Mouse (Mus musculus): Measurements from ENCODE around the gene Vkorc1l1.

Gene Vkorc1l1

DNA sequence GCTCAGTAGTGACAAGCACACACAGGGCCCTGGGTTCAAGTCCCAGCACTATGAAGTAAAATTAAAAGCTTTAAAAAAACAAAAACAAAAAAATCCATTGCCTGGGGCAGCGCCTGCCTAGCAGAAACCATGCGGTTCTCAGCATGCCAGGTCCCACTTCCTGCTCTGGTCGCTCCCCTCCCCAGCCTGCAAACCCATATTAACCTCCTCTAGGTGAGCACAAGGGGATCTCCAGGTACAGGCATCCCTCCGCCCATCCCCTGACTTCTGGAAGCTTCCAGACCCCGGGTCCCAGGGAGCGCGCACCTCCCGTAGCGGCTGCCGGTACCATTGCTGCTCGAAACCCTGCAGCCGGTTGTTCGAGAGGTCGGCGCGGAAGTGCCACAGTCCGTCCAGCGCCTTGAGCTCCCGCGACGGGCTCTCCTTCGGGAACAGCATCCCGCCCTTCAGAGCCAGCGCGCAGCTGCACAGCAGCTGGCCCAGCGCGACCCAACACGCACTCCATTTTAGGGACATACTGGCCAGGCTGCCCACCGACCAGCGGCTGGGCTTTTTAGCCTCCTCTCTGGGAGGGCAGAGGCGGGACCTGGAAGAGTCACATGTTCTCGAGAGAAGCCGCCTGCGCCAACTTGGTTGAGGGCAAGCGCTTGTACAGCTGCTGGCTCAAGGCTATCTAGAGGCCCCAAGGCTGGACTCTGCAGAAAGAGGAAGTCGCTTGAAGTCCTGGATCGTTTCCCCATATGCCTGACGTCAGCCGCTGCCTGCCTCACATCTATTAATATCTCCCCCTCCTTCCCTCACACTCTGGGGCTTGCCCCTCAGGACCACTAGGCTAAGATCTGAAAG is 60.8 kb downstream of the Vkorc1l1 start, which contains the start of gene Gusb:
Gene Gusb, minus strand, starts transcription at position 749 of the 846 bp plus-strand sequence.
- peak; percentile 52 to 56 for DNase-seq

DNA sequence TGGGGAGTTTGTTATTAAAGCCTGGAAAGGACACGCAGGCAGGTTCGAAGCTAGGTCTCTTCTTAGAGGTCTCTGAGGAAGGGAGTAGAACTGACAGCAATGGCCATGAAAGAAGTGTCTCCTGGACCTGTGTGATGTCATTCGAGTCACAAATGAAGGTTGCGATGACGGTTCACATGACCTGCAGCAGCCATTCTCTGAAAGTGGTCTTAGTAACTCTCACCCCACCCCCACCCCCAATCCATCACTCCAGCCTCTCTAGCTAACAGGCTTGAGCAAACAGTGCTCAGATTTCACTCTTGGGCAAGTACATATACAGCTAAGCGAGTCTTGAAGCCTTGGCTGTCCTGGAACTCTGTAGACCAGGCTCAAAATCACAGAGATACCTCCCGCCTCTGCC is 61.5 kb downstream of the Vkorc1l1 start:
- no peak for DNase-seq

DNA sequence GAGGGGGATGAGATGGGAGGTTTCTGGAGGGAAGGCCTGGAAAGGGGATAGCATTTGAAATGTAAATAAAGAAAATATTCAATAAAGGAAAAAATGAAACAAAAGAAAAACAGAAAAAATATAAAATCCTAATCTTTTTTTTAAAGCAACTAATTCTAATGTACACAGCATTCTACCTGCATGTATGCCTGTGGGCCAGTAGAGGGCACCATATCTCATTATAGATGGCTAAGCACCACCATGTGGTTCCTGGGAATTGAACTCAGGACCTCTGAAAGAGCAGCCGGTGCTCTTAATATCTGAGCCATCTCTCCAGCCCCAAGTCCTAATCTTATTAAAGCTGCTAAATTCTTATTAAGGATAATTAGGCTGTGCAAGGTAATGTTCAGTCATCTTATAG is 65.6 kb downstream of the Vkorc1l1 start:
- DNase-seq = no peak

DNA sequence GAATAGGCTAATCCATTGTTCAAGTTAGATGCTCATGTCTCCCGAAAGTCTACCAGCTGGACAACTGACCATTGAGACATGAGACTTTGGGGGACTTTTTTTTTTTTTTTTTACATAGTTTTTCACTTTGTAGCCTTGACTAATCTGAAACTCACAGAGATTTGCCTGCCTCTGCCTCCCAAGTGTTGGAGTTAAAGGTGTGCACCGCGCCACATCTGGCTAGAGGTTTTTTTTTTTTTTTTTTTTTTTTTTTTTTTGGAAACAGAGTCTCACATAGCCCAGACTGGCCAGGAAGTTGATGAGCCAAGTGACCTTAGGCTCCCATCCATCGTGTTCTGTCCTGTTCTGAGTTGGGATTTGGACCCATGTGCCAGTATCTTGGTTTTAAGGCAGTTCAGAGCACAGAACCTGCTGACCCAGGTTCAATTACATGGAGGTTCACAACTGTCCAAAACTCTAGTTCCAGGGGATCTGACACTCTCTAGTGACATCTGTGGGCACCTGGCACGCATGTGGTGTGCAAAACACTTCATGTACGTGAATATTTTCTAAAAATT is 66.3 kb downstream of the Vkorc1l1 start:
- DNase-seq = no peak

DNA sequence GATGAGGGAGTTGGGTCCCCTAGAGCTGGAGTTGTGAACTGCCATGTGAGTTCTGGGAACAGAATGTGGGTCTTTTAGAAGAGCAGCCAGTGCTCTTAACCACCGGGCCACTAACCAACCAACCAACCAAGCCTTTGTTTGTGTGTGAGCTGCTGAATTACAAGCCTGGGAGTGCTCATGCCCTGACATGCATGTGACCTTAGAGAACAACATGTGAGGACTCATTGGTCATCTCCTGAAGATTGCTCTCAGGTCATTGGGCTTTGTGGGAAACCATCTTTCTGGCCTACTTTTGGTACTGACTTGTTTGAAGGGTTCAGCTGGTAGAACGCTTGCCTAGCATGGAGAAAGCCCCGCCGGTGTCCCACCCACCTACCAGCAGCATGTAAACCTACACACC is 68.0 kb downstream of the Vkorc1l1 start:
- DNase-seq = no peak

DNA sequence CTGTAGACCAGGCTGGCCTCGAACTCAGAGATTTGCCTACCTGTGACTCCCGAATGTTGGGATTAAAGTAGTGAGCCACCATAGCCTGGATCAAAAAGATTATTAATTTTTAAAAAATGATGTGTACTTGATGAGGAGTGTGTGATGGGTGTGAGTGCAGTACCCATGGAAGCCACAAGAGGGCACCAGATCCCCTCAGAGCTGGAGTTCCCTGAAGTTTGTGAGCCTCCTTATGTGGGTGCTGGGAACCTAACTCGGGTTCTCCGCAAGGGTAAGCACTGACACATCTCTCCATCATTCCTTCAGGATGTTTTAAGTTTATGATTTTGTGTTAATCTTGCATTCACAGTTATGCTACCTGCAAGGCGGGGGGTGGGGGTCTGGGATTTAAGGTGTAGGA is 69.2 kb downstream of the Vkorc1l1 start:
- no peak for DNase-seq

DNA sequence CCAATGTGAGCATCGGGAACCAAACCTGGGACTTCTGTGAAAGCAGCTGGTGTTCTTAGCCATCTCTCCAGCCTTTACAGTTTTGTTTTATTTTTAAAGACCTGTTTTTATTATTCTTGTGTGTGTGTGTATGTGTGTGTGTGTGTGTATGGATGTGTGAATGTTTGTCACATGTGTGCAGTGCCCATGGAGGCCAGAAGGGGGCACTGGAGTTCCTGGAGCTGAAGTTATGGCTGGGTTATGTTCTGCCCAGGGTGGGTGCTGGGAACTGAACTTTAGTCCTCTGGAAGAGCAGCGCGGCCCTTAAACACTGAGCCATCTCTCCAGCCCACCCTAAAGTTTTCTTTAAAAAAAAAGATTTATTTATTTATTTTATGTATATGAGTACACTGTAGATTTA is 73.3 kb downstream of the Vkorc1l1 start:
- DNase-seq = no peak

DNA sequence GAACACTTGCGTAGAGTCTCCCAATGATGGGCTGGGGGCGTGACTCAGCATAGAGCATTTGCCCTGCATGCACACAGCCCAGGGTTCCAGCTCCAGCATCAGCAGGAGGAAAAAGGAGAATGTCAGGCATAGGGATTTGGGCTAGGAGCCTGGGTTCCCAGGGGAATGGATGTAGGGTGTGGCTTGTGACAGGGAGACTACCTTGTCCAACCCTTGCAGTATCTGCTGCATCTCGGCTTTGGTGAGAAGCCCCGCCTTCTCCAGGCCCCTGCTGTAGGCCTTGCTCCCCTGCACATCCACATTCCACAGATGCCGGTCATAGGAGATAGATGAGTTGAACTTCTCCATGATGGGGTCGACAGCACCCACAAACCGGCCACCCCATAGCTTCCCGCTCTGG is 77.7 kb downstream of the Vkorc1l1 start:
- no peak for DNase-seq

DNA sequence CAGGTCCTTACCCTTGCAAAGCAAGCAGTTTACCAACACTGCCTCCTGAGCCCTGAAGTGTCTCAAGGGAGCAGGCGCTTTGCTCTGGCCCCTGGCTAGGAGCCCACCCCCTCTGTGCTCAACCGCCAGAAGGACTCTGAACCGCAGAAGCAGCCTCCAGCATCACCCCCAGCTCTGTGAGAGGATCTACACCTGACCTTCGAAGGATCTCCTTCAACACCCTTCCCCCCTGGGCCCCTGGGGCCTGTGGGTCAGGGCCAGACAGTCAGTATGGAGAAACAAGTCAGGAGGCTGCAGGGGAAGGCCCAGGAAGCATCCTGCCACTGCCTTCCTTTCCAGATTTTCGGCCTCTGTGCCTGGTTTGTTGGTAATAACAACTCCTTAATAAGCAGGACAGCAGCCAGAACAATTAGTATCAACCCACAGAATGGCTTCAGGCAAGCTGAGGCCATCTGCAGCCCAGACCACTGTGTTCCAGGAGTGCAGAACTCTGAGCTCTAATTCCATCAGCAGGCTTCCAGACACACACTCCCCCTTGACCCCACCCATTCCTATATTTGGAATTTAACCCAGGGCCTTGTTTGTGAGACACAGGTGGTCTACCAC is 79.7 kb downstream of the Vkorc1l1 start:
- DNase-seq = peak in 1 of 2 experiments; percentile 16

DNA sequence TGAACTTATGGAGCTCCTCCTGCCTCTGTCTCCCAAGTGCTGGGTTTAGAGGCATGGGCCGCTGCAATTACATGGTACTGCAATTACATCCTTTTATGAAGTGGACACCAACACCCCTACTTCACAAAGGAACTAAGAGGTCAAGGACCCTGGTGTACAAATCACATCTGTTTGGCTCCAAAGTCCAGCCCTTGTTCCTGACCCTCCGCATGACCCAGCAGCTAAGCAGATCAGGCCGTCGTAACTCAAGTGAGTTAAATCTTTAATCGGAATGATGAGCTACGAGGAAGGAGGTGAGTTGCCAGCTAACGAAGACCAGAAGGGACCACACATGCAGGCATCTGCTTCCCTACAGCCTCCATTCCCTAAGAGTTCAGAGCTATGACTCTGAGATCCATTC is 80.6 kb downstream of the Vkorc1l1 start:
- DNase-seq = no peak

DNA sequence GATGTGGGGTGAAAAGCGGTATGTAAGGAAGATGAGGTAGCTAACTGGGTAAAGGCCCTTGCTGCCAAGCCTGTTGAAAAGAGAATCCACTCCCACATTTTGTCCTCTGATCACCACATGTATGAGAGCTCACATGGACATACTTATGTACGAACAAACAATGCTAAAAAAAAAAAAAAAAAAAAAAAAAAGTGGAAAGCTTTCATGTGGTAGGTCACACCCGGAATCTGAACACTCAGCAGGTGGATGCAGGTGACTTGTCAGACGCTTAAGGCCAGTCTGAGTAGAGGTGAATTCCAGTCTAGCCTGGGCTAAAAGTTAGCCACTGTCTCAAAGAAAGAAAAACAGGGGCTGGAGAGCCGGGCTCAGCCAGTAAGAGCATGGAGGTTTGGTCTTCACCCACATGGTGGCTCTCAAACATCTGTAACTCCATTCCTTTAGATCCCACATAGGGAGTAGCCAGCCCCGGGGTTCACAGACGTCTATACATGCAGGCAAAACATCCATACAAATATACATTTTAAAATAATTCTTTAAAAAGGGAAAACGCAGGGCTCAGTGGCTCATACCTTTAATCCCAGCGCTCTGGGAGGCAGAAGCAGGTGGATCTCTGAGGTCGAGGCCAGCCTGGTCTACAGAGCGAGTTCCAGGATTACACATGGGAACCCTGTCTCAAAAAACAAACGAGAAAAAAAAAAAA is 81.4 kb downstream of the Vkorc1l1 start:
- no peak for DNase-seq

DNA sequence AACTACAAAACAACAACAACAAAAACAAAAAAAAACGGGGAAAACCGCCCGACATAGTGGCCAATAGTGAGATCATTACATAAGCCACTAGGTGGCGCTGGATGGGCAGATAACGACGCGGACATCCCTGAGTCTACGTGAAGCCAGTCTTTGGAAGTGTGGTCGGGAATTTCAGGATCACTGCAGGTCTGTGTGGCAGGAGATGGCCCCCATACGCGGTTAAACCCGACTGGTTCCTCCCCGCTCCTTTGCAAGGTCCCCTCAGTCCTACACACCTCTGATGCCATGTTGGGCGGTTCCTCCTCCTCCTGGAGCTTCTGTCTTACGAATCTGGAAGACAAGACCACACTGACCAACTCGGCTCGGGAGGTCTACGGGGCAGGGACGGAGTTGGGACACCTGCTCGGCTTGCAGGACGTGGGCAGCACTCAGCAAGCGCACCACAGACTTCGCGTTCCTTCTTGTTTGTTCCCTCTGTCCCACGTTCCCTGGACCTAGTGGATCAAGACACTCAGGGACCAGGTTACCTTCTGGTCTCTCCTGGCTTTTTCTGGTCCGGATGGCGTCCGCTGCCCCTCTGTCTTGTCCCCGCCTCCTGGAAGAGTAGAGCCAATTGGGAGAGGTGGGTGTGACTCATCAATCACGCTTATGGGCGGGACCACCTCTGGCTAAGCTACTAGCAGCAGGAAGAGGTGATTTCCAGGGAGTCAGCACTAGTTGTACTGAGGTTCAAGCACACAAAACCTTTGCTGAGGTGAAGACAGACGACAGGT is 82.2 kb downstream of the Vkorc1l1 start:
- DNase-seq = peak; percentile 66 to 78

DNA sequence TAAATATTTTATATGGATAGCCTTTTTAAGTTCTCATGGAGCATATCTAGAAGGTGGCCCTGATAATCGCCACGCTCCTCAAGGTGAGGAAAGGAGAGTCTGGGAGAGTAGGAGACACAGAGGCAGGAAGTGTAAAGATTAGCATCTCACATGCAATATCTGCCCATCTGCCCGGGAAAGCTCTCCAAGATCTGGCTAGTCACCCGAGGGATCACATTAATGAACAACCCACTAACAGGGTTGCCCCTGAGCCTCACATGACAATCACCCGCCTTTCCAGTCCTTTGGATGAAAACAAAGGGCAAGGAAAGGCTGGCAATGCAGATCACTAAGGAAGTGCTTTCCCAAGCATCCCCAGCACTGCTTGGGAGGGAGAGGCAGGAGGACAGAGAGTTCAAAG is 85.4 kb downstream of the Vkorc1l1 start:
- no peak for DNase-seq

DNA sequence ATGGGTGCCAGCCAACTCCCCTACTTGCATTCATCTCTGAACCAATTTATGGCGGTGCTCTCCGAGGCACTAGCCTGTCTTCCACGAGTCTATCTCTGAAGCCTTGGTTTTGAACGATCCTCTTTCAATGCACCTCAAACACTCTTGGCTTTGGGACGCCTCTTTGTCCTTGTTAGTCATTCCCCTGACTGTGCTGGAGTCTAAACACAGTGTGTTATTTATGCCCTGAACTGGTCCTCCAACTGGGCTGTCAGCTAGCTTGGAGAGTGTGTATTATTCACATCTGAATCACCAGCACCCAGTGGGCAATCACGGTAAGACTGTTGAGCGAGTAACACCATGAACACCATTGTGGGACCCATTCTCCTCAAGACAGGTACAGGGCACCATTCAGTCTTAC is 85.9 kb downstream of the Vkorc1l1 start:
- no peak for DNase-seq

DNA sequence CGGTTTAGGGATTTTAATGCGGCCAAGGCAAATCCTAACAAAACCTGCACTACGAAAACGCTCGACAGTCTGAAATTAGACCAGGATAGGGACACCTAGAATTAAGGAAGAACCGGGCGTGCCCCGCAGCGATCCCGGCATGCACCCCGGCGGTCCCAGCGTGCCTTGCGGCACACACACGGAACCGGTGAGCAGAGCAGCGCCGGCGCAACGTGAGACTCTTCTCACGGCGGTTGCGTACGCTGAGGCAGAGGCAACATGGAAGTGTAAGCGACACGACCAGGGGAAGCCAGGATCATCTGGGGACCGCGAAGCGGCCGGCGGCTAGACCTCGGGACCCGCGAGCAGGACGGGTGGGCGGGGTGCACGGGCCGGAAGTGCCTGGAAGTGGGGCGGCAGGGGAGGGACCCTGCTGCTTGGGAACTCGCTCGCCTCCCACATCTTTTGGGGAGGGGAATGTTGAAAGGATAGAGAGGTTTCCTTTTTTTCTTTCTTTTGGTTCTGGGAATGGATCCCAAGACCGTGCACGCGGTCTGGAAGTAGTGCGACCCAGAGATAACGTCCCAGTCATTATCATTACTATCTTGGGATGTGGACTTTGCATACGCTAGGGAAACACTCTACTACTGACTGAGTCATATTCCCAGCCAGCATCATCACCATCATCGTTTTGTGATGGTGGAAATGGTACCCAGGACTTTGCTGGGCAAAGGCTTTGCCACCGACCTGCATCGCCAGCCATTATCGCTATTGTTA is 87.5 kb downstream of the Vkorc1l1 start, which contains the start of the genes Asl and Crcp:
Gene Asl, minus strand, starts transcription at position 106 of the 756 bp plus-strand sequence.
Gene Crcp, plus strand, starts transcription at position 149 of the 756 bp plus-strand sequence.
- peak; percentile 94 to 95 for DNase-seq

DNA sequence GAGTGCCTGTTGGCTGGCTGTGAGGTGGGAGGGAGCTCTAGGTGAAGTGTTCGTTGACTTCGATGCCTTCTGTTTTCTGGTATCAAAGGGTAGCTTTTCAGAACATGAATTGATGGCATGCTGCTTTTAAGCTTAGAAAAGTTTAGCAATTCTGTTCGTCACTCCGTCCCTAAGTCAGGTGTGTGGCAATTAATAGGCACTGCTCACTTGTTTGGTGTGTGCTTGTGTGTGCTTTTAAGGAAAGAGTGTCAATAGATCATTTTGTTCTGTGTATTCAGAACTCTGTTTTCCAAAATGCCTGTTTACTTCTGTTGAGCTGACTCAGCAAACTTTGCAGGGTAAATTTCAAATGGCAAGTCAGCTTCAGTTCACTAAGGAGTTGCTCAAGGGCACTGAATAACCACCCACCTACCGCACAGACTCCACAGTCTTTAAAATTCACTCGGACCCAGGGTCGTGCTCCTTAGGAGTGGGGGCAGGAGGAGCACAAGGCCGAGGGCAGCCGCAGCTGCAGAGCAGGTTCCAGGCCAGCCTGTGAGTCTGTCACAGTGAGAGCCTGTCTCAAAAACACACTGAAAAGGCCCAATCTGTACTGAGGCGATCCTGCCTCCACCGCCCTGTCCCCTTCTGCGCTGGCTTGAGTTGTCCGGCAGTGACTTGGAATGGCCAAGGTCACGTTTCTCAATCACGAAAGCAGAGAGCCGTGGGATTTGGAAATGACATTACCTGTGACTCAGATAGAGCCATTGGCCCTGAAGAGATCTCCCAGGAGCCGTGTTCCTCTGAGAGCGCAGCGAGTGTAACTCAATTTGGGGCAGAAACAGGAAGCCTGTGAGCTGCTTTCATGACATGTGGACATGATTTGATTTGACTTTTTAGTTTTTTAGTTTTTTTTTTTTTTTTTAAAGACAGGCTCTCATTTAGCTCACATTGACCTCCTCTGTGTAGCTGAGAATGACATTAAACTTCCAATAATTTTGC is 89.9 kb downstream of the Vkorc1l1 start:
- no peak for DNase-seq

DNA sequence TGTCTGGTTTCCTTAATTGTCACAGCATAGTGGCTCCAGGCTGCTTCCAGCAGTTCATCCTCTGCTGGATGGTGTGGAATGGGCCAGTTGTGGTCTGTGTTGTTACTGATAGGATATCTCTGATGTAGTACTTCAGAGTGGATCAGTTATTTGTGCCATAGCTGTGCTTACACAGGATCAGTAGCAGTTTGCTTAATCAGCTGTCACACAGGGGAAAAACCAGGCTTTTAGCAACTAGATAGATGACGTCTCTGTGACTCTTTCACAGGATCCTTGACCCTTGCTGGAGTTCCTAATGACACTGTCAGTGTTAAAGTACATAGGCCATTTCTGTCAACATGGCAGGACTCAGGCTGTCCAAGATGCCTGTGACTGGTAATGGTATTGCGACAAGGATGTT is 92.1 kb downstream of the Vkorc1l1 start:
- DNase-seq = no peak
